ENCODE assay signal across 11 mouse cellular contexts in genomic region chr2:30659836-30660612, GRCm38 (mm10).
A peak's percentile ranks its signal among the peaks of the same experiment; 100 is the strongest.
DNase-seq lines count a peak whose midpoint lies in the region; ATAC-seq and TF ChIP-seq lines count a peak whose summit lies in the region.
"Had no signal": no experiment of that assay in that cellular context is flagged by ENCODE, and none has a peak within 500 bp of the region (broad histone marks: within the 10 kb centered on the region; RNA-seq: fewer than 3 reads in every experiment).

No protein-coding gene starts in this region.

- H3K9me3 ChIP-seq in lung, postnatal 0 days (ENCODE audit: low read length): no peaks in the 10 kb centered on the region
- H3K9me3 ChIP-seq in liver, embryonic 13.5 days (replicated peaks): no peaks in the 10 kb centered on the region
- no peaks in the 10 kb centered on the region for H3K9me3 ChIP-seq in stomach, postnatal 0 days (ENCODE audit: control insufficient read depth, low read length)

- no peak overlapping the region for H3K4me2 ChIP-seq in lung, postnatal 0 days (replicated peaks; ENCODE audit: low read depth, low read length)
- no peak overlapping the region for H3K4me2 ChIP-seq in liver, embryonic 13.5 days
- no peak overlapping the region for H3K4me2 ChIP-seq in stomach, postnatal 0 days (replicated peaks; ENCODE audit: low read depth)

- TF ChIP-seq CTCF in cerebellum, adult 2 months (IDR thresholded peaks at IDR 0.05; ENCODE audit: borderline replicate concordance, insufficient read depth, low read depth, low read length): no peak
- no peak for TF ChIP-seq CTCF in lung, postnatal 0 days (IDR thresholded peaks at IDR 0.05)
- TF ChIP-seq CTCF in lung, adult 2 months (IDR thresholded peaks at IDR 0.05; ENCODE audit: insufficient read depth, low read length): no peak
- no peak for TF ChIP-seq CTCF in stomach, postnatal 0 days (IDR thresholded peaks at IDR 0.05; ENCODE audit: low read depth)

- H3K4me3 ChIP-seq in cerebellum, adult 2 months (replicated peaks; ENCODE audit: insufficient read depth, low read depth, low read length): no peak overlapping the region
- no peak overlapping the region for H3K4me3 ChIP-seq in lung, postnatal 0 days (ENCODE audit: low read depth, low read length)
- H3K4me3 ChIP-seq in lung, adult 2 months (replicated peaks; ENCODE audit: extremely low read depth, low read depth, low read length): no peak overlapping the region
- H3K4me3 ChIP-seq in liver, embryonic 13.5 days (replicated peaks): no peak overlapping the region
- no peak overlapping the region for H3K4me3 ChIP-seq in stomach, postnatal 0 days (ENCODE audit: low read depth, low read length)
- H3K4me3 ChIP-seq: erythroblast, embryonic 14.5 days had no signal

- H3K4me1 ChIP-seq in cerebellum, adult 2 months (ENCODE audit: control insufficient read depth, insufficient read depth, low read length): peaks cover 36% of the 10 kb centered on the region
- peaks cover 29% of the 10 kb centered on the region for H3K4me1 ChIP-seq in lung, postnatal 0 days (ENCODE audit: insufficient read depth, low read depth, low read length)
- H3K4me1 ChIP-seq in lung, adult 2 months (ENCODE audit: control insufficient read depth, insufficient read depth, low read length): peaks cover 19% of the 10 kb centered on the region
- H3K4me1 ChIP-seq in liver, embryonic 13.5 days (replicated peaks): peaks cover 40% of the 10 kb centered on the region
- peaks cover 9% of the 10 kb centered on the region; the same call in 1 of the 2 replicates for H3K4me1 ChIP-seq in stomach, postnatal 0 days (replicated peaks; ENCODE audit: control insufficient read depth, insufficient read depth)

- peak overlapping the region; percentile 15; the same call in 1 of the 2 replicates for H3K27ac ChIP-seq in cerebellum, adult 2 months (ENCODE audit: insufficient read depth, low read length)
- peak overlapping the region; percentile 98 for H3K27ac ChIP-seq in lung, postnatal 0 days (ENCODE audit: low read length)
- H3K27ac ChIP-seq in liver, embryonic 13.5 days: peak overlapping the region; percentile 80
- peak overlapping the region; percentile 97 for H3K27ac ChIP-seq in stomach, postnatal 0 days (replicated peaks)
- H3K27ac ChIP-seq: liver, embryonic 14.5 days had no signal

- H3K27me3 ChIP-seq in cerebellum, adult 2 months (ENCODE audit: control insufficient read depth, insufficient read depth, low read length): no peaks in the 10 kb centered on the region
- H3K27me3 ChIP-seq in lung, postnatal 0 days (replicated peaks; ENCODE audit: insufficient read depth, low read length): no peaks in the 10 kb centered on the region
- no peaks in the 10 kb centered on the region for H3K27me3 ChIP-seq in liver, embryonic 13.5 days
- H3K27me3 ChIP-seq in stomach, postnatal 0 days (ENCODE audit: control insufficient read depth, insufficient read depth, low read length): no peaks in the 10 kb centered on the region

- no peak overlapping the region for H3K9ac ChIP-seq in lung, postnatal 0 days (replicated peaks; ENCODE audit: low read depth)
- no peak overlapping the region for H3K9ac ChIP-seq in liver, embryonic 13.5 days
- peak overlapping the region; percentile 23 for H3K9ac ChIP-seq in stomach, postnatal 0 days (ENCODE audit: low read length)
- H3K9ac ChIP-seq: liver, embryonic 14.5 days had no signal

- no peak for TF ChIP-seq EP300 in lung, postnatal 0 days (IDR thresholded peaks at IDR 0.05)
- no peak for TF ChIP-seq EP300 in stomach, postnatal 0 days (optimal IDR thresholded peaks at IDR 0.05)

- 39% methylated on average over 11 of the region's 11 CpGs for WGBS in cerebellum, adult 2 months
- 37% methylated on average over 11 of the region's 11 CpGs for WGBS in lung, postnatal 0 days
- WGBS in lung, adult 2 months: 58% methylated on average over 11 of the region's 11 CpGs
- 49% methylated on average over 11 of the region's 11 CpGs for WGBS in liver, embryonic 13.5 days (ENCODE audit: insufficient replicate concordance)
- 39% methylated on average over 11 of the region's 11 CpGs for WGBS in stomach, postnatal 0 days

- H3K36me3 ChIP-seq in lung, postnatal 0 days (ENCODE audit: insufficient read depth, low read length): no peaks in the 10 kb centered on the region
- H3K36me3 ChIP-seq in liver, embryonic 13.5 days: no peaks in the 10 kb centered on the region
- no peaks in the 10 kb centered on the region for H3K36me3 ChIP-seq in stomach, postnatal 0 days (ENCODE audit: control insufficient read depth, insufficient read depth, low read length)

- no peak for ATAC-seq in cerebellum, adult (ENCODE audit: insufficient number of reproducible peaks, low FRiP score, low TSS enrichment)
- no peak for ATAC-seq in lung, postnatal 0 days
- no peak for ATAC-seq in liver, embryonic 13.5 days (ENCODE audit: low read depth)
- no peak for ATAC-seq in stomach, postnatal 0 days (ENCODE audit: low FRiP score, low TSS enrichment)
- ATAC-seq: activated CD4-positive, CD25-positive, alpha-beta regulatory T cell, adult 4 months had no signal

- peak in 1 of 2 experiments; percentile 44 for DNase-seq in cerebellum, adult 2 months
- no peak for DNase-seq in lung, postnatal 0 days (ENCODE audit: low spot score)
- no peak for DNase-seq in lung, adult 2 months
- DNase-seq in liver, embryonic 13.5 days: no peak
- DNase-seq in stomach, postnatal 0 days (ENCODE audit: low spot score): no peak
- no peak for DNase-seq in left cerebral cortex, adult 8-10 months (ENCODE audit: low spot score in 2 of 2)
- DNase-seq in B cell, adult 2 months: no peak

- TF ChIP-seq POLR2A in cerebellum, adult 2 months (IDR thresholded peaks at IDR 0.05; ENCODE audit: borderline replicate concordance, insufficient read depth, low read length): no peak
- no peak for TF ChIP-seq POLR2A in lung, adult 2 months (IDR thresholded peaks at IDR 0.05; ENCODE audit: borderline replicate concordance, extremely low read depth, low read depth, low read length)

Comparison
In these comparisons a context has a peak if more than half of its experiments do, and no peak if none do; other contexts are left out.
1. H3K27ac ChIP-seq: peak in every context shown above with its lines; median percentile 98 in lung, postnatal 0 days; 97 in stomach, postnatal 0 days; 80 in liver, embryonic 13.5 days; 15 in cerebellum, adult 2 months.